Mouse (Mus musculus) kidney, adult 2 months (tissue): ENCODE data around the gene Zfp704. TPM values are rescaled to one million over a fixed set of nuclear protein-coding genes. Genes with fewer than 3 reads are reported as not detected.
A peak's percentile ranks its signal among the peaks of the same experiment; 100 is the strongest.
"Not testable (repeated sequence)": the region's sequence is repeated elsewhere in the genome, so short reads cannot be mapped to it uniquely, and the experiment has no call there.

Source experiments
- DNase-seq: peaks from one replicate; pipeline ENCODE4 v3.0.0; 2021
- H3K27ac ChIP-seq: fragments of 200-500 bp; 2 replicates; pipeline ENCODE4 v1.5.1; 2012; ENCODE audit warnings: low read depth, low read length, control low read depth, inconsistent platforms; ENCODE audit not compliant: insufficient read depth
- H3K27me3 ChIP-seq: fragments of 200-500 bp; replicated peaks from 2 replicates; pipeline ENCODE4 v1.6.1; 2012; ENCODE audit warnings: mild to moderate bottlenecking, moderate library complexity, low read length, inconsistent platforms; ENCODE audit not compliant: control insufficient read depth, insufficient read depth
- H3K36me3 ChIP-seq: fragments of 200-500 bp; 2 replicates; pipeline ENCODE4 v1.6.1; 2012; ENCODE audit warnings: mild to moderate bottlenecking, moderate library complexity, low read length, inconsistent platforms; ENCODE audit not compliant: control insufficient read depth, insufficient read depth
- H3K4me1 ChIP-seq: fragments of 200-500 bp; 2 replicates; pipeline ENCODE4 v1.6.1; 2011; ENCODE audit warnings: low read length; ENCODE audit not compliant: control insufficient read depth, insufficient read depth
- H3K4me3 ChIP-seq: fragments of 200-500 bp; 2 replicates; pipeline ENCODE4 v1.5.1; 2011; ENCODE audit warnings: mild to moderate bottlenecking, low read depth, low read length, control low read depth; ENCODE audit not compliant: insufficient read depth
- CTCF ChIP-seq: fragments of 200-500 bp; conservative IDR thresholded peaks from 2 replicates; pipeline ENCODE4 v1.5.1; 2011; ENCODE audit warnings: low read depth, mild to moderate bottlenecking, control low read depth, low read length, moderate library complexity, mixed read lengths; ENCODE audit not compliant: insufficient read depth, insufficient read length
- POLR2A ChIP-seq: fragments of 200-500 bp; IDR thresholded peaks from one replicate; pipeline ENCODE4 v1.6.1; 2011; ENCODE audit warnings: low read depth, low read length, control low read depth
- WGBS: fragments of 180-500 bp; shearing (Covaris S2); methylation state at CpG from one replicate; pipeline ENCODE4 v1.1.7; 2018; 5-methylcytosine and 5-hydroxymethylcytosine counted together
- polyA plus RNA-seq: library from polyadenylated mRNA; depleted of rRNA; stranded (reverse); fragments of >200 nt; gene quantifications from 2 replicates; pipeline ENCODE4 v1.2.3, GENCODE M21; 2012

Gene Zfp704
- polyA plus RNA-seq, 1 experiment: 11.3 TPM

- WGBS: 89% methylated on average over 4 of the region's 4 CpGs
- no peak for DNase-seq
- no peaks in the 10 kb centered on the region for H3K36me3 ChIP-seq
- peaks cover 20% of the 10 kb centered on the region for H3K4me1 ChIP-seq
- TF ChIP-seq CTCF: no peak
- no peak for TF ChIP-seq POLR2A
- H3K27ac ChIP-seq: no peak overlapping the region
- no peak overlapping the region for H3K4me3 ChIP-seq
- H3K27me3 ChIP-seq: no peaks in the 10 kb centered on the region
Measured at GRCm38 (mm10) chr3:9570782-9571181, 39.1 kb downstream of the Zfp704 start.

DNA sequence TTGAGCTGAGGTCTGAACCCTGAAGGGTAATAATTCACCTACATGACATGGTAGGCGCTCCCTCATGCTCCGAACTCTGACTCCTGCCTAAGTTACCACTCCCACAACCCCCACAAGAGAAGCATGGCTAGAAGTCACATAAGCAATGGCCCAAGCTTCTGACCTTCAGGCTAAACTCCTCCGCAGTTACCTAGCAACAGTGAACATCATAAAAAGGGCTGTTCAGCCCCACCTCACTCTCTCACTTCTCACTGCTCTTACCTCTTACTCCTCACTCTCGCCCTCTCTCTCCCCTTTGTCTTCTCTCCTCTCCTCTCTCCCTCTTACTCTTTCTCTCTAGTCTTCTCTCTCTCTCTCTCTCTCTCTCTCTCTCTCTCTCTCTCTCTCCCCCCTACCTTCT is 40.2 kb downstream of the Zfp704 start:
- H3K4me1 ChIP-seq: peaks cover 20% of the 10 kb centered on the region
- not testable (repeated sequence) for H3K36me3 ChIP-seq, H3K27ac ChIP-seq, H3K4me3 ChIP-seq, H3K27me3 ChIP-seq
- peak; percentile 39 for DNase-seq
- 75% methylated on average over 4 of the region's 4 CpGs for WGBS

DNA sequence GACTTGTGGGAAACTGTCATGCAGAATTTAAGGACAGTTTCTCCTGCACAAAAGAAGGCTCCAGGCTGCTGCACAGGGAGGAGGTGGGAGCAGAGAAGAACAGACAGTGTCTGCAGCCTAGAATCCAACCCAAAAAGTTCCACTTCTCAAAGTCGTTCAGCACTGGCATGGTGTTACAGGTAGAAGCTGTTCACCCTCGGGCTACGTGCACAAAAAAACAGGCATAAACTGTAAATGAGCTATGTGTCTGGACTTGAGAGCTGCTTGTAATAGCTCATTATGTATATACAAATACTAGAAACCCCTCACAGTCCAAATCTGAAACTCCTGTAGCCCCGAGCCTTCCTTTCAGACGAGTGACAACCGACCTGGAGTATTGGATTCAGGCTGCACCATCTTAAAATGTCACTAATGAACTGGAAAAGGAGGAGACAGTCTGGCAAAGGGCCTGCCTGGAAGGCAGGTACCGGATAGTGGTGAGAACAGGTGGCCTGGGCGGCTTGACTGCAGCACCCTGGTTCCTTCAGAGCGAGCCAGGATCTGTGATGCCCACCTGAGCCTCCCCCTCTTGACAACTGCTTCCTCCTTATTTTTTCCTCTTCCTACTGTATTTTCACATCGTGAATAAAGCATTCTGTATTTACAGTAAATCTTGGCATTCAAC is 41.2 kb downstream of the Zfp704 start:
- Histone ChIP-seq H3K27me3 (no peaks in the 10 kb centered on the region), H3K27ac (no peak overlapping the region), H3K4me3 (no peak overlapping the region), H3K36me3 (no peaks in the 10 kb centered on the region), H3K4me1 (peaks cover 13% of the 10 kb centered on the region)
- WGBS: 57% methylated on average over 10 of the region's 10 CpGs
- no peak for TF ChIP-seq CTCF
- no peak for TF ChIP-seq POLR2A
- DNase-seq: no peak

GRCm38 (mm10) chr3:9567948-9568347 is 41.9 kb downstream of the Zfp704 start:
- TF ChIP-seq CTCF: no peak
- DNase-seq: no peak
- WGBS: 57% methylated on average over 8 of the region's 8 CpGs
- no peak overlapping the region for H3K4me3 ChIP-seq
- no peaks in the 10 kb centered on the region for H3K27me3 ChIP-seq
- no peaks in the 10 kb centered on the region for H3K36me3 ChIP-seq
- H3K27ac ChIP-seq: no peak overlapping the region
- H3K4me1 ChIP-seq: peaks cover 10% of the 10 kb centered on the region

DNA sequence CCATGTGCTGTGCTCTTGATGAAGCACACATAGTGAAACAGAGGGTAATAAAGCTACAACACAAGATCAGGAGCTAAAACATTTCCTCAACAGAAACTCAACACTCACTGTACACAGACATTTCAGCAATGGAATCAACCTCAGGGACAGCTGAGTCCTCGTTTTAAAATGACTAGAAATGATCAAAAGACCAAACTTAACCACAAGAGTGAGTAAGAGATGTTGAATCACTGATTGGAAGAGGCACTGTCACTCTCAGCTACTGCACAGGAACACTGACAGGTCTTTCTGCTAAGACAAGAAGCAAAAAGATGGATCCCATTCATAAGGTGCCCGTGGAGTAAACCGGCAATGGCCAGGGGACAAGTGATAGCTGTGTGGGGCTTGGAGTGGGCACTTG is 43.1 kb downstream of the Zfp704 start:
- no peak for TF ChIP-seq CTCF
- TF ChIP-seq POLR2A: no peak
- no peak overlapping the region for H3K27ac ChIP-seq
- whole genome bisulfite sequencing: 84% methylated on average over 3 of the region's 3 CpGs
- H3K36me3 ChIP-seq: no peaks in the 10 kb centered on the region
- H3K27me3 ChIP-seq: no peaks in the 10 kb centered on the region
- H3K4me1 ChIP-seq: peaks cover 10% of the 10 kb centered on the region
- DNase-seq: no peak
- H3K4me3 ChIP-seq: no peak overlapping the region

DNA sequence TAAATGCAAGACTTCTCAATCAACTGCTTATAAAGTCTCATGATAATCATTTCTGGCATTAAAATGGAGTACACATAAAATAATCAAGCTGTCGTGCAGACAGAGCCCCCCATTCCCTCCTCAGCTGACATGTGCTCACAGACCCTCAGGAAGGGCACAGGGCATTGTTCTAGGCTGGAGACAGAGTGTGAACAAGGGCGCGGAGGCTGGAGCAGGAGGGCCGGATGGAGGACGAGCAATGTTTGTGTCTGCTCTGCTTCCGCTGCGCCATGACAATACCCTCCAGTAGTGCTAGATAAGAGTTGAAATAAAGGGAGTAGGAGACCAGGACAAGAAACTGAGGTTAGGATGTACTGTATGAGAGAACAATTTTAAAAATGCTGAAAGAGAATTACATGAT is 46.3 kb downstream of the Zfp704 start:
- WGBS: 83% methylated on average over 7 of the region's 7 CpGs
- H3K4me1 ChIP-seq: peaks cover 12% of the 10 kb centered on the region
- H3K27ac ChIP-seq: no peak overlapping the region
- no peak overlapping the region for H3K4me3 ChIP-seq
- DNase-seq: no peak
- H3K36me3 ChIP-seq: no peaks in the 10 kb centered on the region
- no peaks in the 10 kb centered on the region for H3K27me3 ChIP-seq
- no peak for TF ChIP-seq POLR2A
- no peak for TF ChIP-seq CTCF

DNA sequence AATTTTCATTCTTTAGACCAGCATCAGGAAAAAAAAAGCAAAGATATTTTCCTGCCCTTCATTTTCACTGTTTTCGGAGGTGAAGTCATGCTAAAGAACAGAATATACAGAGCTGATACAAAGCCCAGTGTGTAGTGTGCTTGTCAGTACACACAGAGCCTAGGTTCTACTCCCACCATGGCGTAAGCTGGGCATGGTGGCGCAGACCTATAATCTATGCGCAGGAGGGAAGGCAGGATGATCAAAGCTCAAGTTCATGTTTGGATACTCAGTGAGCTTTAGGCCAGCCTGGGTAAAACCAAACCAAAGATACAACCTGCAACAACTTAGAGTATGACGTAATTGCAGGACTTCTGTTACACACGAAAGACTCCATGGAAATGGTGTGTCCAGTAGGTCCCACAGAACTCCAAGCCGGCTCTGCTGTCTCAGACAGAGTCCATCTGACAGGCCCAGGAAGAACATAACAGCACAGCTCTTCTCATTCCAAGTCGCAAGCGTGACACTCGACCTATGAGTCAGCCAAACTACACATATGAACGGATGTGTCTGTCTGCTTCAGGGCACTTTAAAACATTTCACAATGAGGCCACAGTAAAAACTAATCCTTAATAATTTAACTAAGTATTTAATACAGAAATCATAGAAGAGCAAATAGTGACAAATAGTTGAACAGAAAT is 47.1 kb downstream of the Zfp704 start:
- H3K36me3 ChIP-seq: no peaks in the 10 kb centered on the region
- WGBS: 72% methylated on average over 11 of the region's 11 CpGs
- peaks cover 9% of the 10 kb centered on the region; the same call in 1 of the 2 replicates for H3K4me1 ChIP-seq

More for the DNA sequence above, 47.1 kb downstream of the Zfp704 start:
- no peak for DNase-seq
- Histone ChIP-seq H3K27ac (no peak overlapping the region), H3K4me3 (no peak overlapping the region), H3K27me3 (no peaks in the 10 kb centered on the region)
- TF ChIP-seq CTCF: no peak
- TF ChIP-seq POLR2A: no peak
